Mouse (Mus musculus) ES-E14 (cell line): ENCODE data around the gene Rnf220.

Experiments
- CHD2 ChIP-seq: IDR thresholded peaks from 2 replicates; pipeline ENCODE4 v1.6.1; 2014; ENCODE audit warnings: mild to moderate bottlenecking, low read depth, low read length, inconsistent platforms
- HCFC1 ChIP-seq: IDR thresholded peaks from 2 replicates; pipeline ENCODE4 v1.6.1; 2012; ENCODE audit warnings: low read length, inconsistent platforms, borderline replicate concordance; ENCODE audit not compliant: insufficient read depth
- ZC3H11A ChIP-seq: IDR thresholded peaks from 2 replicates; pipeline ENCODE4 v1.6.1; 2012; ENCODE audit warnings: low read depth, mild to moderate bottlenecking, inconsistent platforms, low read length, borderline replicate concordance
- ZNF384 ChIP-seq: IDR thresholded peaks from 2 replicates; pipeline ENCODE4 v1.6.1; 2012; ENCODE audit warnings: low read depth, low read length, inconsistent platforms

DNA sequence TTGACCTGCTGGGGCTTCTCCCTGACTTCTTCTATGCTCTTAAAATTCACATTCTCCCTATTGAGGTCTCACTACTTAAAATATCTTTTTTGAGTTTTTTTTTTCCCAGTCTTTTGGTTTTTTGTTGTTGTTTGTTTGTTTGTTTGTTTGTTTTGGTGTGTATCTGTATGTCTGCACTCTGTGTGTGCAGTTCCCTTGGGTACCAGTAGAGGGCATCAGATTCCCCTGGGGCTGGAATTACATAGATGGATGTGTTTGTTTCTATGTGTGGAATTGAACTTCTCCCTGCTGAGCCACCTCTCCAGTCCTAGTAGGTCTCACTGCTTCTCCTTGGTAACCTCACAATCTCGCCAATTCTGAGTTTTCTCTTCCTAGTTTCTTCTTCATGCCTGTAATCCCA lies 187.4 kb downstream of the Rnf220 start:
- TF ChIP-seq ZC3H11A: no peak
- no peak for TF ChIP-seq CHD2
- no peak for TF ChIP-seq ZNF384
- TF ChIP-seq HCFC1: no peak
